Mouse (Mus musculus): ENCODE measurements around the gene Dnah2. TPM values are rescaled to one million over a fixed set of nuclear protein-coding genes. Genes with fewer than 3 reads are reported as not detected.

Gene Dnah2
- total RNA-seq, 1 experiment from 2014 or later: not detected

GRCm38 (mm10) chr11:69423885-69424284 lies 125.0 kb downstream of the Dnah2 start:
- ATAC-seq (replicated peaks; ENCODE audit: low read depth, poor library complexity, severe bottlenecking): no peak

DNA sequence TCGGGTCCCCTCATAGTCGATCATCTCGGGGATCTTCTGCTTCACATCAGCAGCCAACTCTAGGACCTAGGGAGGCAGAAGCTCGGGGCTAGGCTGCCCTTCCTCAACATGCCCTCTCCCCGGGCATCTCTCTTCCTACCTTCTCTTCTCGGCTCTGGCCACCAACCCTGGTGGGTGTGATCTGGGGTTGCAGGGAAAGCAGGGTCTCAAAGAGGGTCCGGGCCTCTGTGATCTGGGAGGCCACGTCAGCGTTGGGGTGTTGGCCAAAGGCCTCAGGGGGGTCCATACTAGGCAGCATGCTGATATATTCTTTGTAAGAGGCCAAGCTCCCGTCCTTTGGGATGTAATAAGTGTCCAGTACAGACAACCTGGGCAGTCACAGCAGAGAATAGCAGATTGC lies 126.1 kb downstream of the Dnah2 start:
- no peak for ATAC-seq (replicated peaks; ENCODE audit: low read depth, poor library complexity, severe bottlenecking)

- ATAC-seq (replicated peaks; ENCODE audit: low read depth, poor library complexity, severe bottlenecking): no peak
Measured at GRCm38 (mm10) chr11:69421131-69421977, 127.6 kb downstream of the Dnah2 start.

DNA sequence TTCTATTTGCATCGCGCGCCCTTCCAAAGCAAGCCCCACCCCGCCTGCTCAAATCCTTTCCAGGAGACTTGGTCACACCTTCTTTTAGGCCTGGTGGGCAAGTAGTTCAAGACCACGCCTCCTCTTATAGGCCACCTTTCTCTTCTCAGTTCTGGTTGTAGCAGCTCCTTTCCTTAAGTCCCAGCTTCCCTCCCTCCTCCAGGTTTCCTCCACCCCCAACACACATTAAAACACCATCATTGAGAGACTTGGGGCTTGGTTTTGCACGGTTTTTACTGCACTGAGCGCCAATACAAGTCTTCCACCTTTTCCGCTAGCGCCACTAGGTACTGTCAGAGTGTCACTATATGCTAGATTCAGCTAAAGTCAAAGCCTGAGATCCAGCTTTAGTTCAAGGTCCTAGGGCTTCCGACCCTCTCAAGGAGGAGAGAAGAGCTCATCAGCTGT lies 128.3 kb downstream of the Dnah2 start:
- no peak for ATAC-seq (replicated peaks; ENCODE audit: low read depth, poor library complexity, severe bottlenecking)

- ATAC-seq (replicated peaks; ENCODE audit: low read depth, poor library complexity, severe bottlenecking): 0 out of 2 replicates have a peak, but pooled peaks have one; percentile 13
Measured at GRCm38 (mm10) chr11:69419813-69420553, 128.9 kb downstream of the Dnah2 start.

GRCm38 (mm10) chr11:69419443-69419812 lies 129.5 kb downstream of the Dnah2 start:
- no peak for ATAC-seq (replicated peaks; ENCODE audit: low read depth, poor library complexity, severe bottlenecking)

DNA sequence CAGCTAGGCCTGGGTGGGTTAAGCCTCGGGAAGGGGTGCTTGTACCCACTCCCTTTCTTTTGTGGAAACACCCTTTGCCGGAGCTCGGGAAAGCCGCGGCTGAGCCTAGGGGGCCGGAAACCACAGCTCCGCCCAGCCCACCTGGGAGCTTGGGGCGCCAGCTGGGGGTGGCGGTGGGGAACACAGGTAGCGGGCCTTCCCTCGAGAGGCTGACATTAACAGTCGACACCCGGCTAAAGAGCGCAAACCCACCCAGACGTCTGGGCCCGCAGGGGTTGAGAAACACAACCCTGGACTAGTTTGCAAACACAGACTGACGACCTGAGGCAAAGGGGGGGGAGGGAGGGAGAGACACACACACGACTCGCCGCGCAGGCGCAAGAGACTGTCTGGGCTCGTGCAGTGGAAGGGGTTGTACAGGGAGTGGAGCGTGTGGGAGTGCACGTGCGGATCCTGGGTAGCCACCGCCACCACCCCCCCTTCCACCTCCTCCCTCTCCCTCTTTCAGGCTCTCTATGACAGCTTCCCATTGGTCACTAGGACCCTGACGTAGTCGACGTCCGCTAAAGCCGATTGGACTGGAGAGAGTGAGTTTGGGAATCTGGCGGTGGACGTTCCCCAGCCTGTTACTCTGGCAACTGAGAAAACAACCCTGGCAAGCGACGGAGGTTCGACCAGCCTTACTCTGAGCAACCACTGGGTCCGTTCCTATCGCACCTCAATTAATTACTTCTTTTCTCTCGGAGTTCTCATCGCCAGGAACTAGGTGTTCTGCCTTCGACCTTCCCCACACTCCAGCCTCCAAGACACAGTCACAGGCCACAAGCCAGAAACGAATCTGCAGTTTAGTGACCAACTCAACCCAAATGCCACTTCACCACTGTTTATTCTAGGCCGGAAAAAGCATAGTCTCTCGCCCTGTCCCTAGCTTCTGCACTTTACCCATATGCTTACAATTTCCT lies 130.1 kb downstream of the Dnah2 start:
- ATAC-seq (replicated peaks; ENCODE audit: low read depth, poor library complexity, severe bottlenecking): peak; percentile 66

DNA sequence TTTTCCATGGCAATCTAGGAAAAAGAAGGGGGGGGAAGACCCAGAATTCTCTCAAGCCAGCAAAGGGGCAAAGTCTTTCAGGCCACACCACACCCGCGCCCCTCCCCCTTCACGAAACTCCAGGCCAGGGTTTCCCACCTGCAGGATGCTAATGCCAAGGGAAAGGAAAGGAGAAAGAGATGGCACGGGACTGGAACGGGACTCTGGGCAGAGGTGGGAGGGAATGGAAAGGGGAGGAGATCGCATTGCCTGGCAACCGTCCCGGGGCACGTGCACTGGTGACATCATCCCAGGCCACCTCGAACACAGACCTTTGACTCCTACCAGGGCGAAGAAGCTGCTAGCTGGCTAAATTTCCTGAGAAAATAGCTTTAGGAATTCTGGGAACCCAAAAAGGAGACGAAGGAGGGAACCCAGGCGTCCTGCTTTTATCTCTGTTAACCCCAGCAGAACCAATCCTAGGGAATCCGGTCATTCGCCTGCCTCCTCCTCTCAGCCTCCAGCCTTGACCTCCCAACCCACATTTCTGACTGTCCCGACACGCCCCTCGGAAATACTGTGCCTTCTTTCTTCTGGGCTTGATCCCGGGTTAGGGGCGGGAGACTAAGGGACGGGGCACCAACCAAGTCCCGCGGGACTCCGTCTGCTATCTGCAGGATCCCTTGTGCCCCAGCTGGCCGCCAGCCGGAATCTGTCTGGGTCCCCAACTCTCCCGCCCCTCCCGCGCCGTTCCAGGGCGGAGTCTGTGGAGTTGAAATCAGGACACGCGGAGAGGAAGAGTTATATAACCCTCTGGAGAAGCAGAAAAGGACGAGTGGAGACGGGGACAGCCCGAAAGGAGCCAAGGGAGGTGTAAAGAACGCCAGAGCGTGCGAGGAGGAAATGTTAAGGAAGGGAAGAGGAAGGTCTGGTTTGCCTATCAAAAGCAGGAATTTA lies 131.2 kb downstream of the Dnah2 start:
- ATAC-seq (replicated peaks; ENCODE audit: low read depth, poor library complexity, severe bottlenecking): peak; percentile 36

- ATAC-seq (replicated peaks; ENCODE audit: low read depth, poor library complexity, severe bottlenecking): no peak
Measured at GRCm38 (mm10) chr11:69416921-69417448, 131.9 kb downstream of the Dnah2 start.

GRCm38 (mm10) chr11:69416509-69416908 lies 132.4 kb downstream of the Dnah2 start:
- ATAC-seq (replicated peaks; ENCODE audit: low read depth, poor library complexity, severe bottlenecking): no peak

DNA sequence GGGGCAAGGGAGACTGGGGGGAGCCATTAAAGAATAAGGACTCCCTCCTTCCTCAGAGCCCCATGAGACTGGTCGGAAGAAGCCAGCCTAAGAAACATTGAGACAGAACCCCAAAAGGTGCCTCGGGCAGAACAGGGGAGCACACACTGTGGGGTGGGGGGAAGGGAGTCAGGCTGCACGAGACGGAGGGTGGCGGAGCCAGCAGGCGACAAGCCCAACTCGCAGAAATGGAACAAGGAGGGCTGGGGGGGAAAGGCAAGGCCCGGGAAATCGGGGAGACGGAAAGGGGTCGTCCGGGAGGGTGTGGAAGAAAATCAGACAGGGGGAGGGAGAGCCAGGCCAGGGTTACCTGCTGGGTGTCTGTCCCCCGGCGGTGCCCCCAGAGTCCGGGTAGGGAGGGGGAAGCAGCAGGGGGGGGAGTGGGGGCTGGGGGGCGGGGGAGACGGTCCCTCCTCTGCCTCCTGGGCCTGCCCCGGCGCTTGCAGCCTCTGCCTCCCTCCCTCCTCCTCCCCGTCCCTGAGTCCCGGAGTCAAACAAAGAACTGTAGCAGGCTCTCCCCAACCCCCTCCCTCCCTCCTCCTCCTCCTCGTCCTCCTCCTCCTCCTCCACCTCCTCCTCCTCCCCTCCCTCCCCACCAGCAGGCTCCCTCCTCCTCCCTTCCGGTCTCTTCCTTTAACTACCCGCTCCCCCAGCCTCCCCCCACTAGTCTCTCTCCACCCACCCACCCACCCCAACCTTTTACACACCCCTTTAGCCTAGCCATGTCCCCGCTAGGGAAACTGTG lies 133.1 kb downstream of the Dnah2 start:
- no peak for ATAC-seq (replicated peaks; ENCODE audit: low read depth, poor library complexity, severe bottlenecking)

DNA sequence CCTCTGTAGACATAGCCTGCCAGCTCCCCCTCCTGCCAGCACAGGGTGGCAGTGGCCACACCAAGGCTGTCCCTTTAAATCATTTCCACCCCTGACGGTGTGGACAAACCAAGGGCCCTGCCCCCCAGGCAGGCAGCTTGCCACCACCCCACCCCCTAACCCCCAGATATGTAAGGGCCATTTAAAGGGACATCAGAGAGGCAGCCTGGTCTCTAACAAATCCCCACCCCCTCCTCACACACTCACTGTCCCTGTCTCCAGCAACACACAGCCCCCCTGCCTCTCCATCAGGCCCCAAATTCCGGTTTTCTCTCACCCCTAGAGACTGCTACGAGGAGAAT lies 133.6 kb downstream of the Dnah2 start:
- ATAC-seq (replicated peaks; ENCODE audit: low read depth, poor library complexity, severe bottlenecking): no peak

- no peak for ATAC-seq (replicated peaks; ENCODE audit: low read depth, poor library complexity, severe bottlenecking)
Measured at GRCm38 (mm10) chr11:69414421-69415326, 134.2 kb downstream of the Dnah2 start.

DNA sequence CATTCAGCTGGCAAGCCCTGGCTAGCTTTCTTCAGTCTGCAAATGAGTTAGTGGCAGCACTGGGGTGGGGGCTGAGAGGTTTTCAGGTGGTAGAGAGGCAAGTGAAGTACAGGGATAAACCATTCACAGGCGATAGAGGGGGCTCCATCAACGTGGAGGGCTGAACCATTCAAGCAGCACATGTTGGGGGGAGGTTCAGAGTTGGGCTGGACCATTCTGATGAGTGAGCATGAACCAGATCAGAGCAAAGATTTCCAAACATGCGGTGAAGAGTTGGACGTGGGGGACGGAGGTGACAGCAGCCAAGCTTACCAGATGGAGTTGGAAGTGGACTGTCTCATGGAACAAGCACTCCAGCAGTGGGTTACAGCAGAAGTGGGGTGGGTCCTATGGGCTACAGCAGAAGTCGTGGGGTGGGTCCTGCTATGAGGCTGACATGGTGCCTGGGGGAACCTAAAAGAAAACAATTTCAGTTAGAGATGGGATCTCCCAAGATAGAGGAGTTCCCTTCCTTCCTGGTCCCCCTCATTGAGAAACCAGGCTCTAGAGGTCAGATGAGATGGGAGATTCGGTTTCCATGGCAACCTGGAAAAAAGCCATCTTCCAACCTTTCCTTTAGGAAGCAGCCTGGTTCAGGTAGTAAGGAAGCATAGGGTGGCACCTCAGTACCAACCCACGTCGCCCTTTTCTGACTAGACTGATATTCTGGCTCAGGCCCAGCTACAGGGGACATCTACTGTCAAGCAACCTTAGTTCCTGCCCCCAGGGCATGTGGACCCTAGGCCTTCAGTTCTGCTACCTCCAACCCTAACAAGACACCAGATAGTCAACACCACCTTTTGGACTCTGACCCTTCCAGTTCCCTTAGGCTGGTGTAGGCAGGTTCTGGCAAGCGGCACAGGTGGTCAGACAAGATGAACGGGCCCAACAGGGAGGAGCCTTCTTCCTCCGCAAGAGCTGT lies 135.4 kb downstream of the Dnah2 start, which contains the start of gene Kdm6b:
TSS of gene Kdm6b (minus strand) at position 455 of the 961 bp plus-strand sequence.
- ATAC-seq (replicated peaks; ENCODE audit: low read depth, poor library complexity, severe bottlenecking): no peak

DNA sequence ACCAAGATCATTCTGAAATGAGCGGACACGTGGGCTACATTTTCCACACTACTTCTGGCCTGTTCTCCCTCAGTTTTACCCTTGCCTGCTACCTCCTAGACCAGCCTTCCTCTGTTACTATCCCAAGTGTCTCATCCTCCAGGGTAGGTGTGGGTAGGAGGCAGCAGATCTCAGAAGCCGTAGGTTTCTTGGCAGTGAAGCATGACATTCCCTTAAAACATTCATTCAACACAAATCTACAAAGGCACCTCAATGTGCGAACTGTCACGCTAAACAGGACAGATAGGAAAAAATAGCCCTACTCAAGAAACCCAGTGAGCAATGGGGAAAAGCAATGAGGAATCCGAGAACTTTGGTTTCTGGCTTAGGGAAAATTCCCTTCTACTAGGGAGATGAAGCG lies 136.4 kb downstream of the Dnah2 start:
- no peak for ATAC-seq (replicated peaks; ENCODE audit: low read depth, poor library complexity, severe bottlenecking)
